Mouse (Mus musculus): ENCODE measurements around the gene Plcz1. TPM values are rescaled to one million over a fixed set of nuclear protein-coding genes. Genes with fewer than 3 reads are reported as not detected.

Gene Plcz1
- total RNA-seq, 2 experiments from 2014 or later, result 0.64 TPM

- peak; percentile 13 for DNase-seq
- intact Hi-C loops (cut with DNase I), result no loop called here
Measured at GRCm38 (mm10) chr6:139957531-139958241, 83.6 kb downstream of the Plcz1 start.

- no peak for DNase-seq
- intact Hi-C loops (cut with DNase I), result no loop called here
Measured at GRCm38 (mm10) chr6:139953596-139953995, 87.7 kb downstream of the Plcz1 start.

GRCm38 (mm10) chr6:139947106-139947879, 94.0 kb downstream of the Plcz1 start:
- DNase-seq, result no peak
- intact Hi-C loops (cut with DNase I), result no loop called here

Other genes starting within 250 kb of the Plcz1 start
- not detected for gene Capza3, start 205 bp downstream of the Plcz1 start, total RNA-seq (2021)

All from left cerebral cortex, postnatal 4 days (tissue).